Mouse (Mus musculus) common myeloid progenitor, adult 5-6 weeks (primary cell): Measurements from ENCODE around the gene Prrx2. TPM values are rescaled to one million over a fixed set of nuclear protein-coding genes. Genes with fewer than 3 reads are reported as not detected.
A peak's percentile ranks its signal among the peaks of the same experiment; 100 is the strongest.

Source experiments
- ATAC-seq: replicated peaks from 2 replicates; pipeline ENCODE4 v1.8.0; 2016; ENCODE audit warnings: low read depth, mild to moderate bottlenecking, moderate TSS enrichment, inconsistent platforms; ENCODE audit not compliant: poor library complexity, severe bottlenecking
- total RNA-seq: library from RNA; stranded (forward); fragments of 200-1000, 187-1606 nt; gene quantifications from 2 replicates; pipeline ENCODE4 v1.2.3, GENCODE M21; 2017

Prrx2 gene
- total RNA-seq, 1 experiment from 2014 or later, result not detected

- no peak for ATAC-seq
These were observed 12.3 kb upstream of the Prrx2 start for GRCm38 (mm10) chr2:30822460-30822859.

- ATAC-seq, result no peak
These were observed 11.2 kb upstream of the Prrx2 start for GRCm38 (mm10) chr2:30823385-30824153.

- peak; percentile 51 for ATAC-seq
These were observed 7.7 kb upstream of the Prrx2 start for GRCm38 (mm10) chr2:30826825-30827748.

DNA sequence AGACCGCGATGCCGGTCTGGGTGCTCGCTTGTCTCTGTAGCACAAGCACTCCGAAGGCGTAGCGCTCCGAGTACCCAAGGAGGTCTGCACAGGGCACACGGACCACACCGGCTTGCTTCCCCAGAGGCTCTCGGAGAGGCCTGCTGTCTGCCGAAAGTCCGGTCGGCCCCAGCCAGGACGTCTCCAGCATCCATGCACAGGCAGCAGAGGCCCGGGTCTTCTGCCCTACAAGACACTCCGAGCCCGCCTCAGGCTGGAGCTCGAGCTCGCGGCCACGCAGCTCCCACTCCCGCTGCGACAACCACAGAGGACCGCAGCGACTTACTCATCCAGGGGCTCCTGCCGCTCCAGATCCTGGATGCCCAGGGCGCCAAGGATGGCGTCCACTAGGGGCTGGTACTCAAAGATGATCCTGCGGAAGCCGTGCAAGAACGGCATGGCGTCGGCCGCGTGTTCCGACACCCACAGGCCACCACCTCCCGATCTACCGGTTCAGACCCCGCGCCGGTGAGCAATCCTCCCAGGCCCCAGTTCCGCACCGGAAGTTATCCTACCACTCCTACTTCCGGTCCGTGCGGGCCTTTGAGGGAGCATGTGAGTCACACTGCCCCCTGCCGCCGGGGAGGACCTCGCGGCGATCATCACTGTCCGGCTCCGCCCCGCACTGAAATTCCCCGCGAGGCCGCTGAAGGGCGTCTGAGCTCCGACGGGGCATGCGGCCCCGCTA is 6.9 kb upstream of the Prrx2 start:
- peak; percentile 79 for ATAC-seq

DNA sequence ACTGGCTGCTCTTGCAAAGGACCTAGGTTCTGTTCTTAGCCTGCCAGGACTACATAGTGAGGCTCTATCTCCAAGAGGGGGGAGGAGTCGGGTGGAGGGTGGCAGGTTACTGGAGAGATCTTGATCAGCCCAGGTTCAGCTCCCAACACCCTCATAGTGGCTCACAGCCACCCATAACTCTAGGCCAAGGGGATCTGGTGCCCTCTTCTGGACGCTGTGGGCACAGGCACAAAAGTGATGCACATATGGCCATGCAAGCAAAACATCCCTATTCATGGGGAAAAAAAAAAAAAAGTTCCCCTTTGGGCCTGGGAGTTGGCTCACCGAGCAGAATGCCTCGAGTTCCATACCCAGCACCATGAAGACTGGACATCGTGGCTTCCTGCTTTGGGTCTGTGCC is 5.5 kb upstream of the Prrx2 start:
- ATAC-seq, result no peak; the same call in 1 of the 2 replicates

- no peak for ATAC-seq
These were observed 4.4 kb upstream of the Prrx2 start, which contains the start of gene Asb6 for GRCm38 (mm10) chr2:30830283-30830795. Asb6 (minus strand) TSS chr2:30830333.

DNA sequence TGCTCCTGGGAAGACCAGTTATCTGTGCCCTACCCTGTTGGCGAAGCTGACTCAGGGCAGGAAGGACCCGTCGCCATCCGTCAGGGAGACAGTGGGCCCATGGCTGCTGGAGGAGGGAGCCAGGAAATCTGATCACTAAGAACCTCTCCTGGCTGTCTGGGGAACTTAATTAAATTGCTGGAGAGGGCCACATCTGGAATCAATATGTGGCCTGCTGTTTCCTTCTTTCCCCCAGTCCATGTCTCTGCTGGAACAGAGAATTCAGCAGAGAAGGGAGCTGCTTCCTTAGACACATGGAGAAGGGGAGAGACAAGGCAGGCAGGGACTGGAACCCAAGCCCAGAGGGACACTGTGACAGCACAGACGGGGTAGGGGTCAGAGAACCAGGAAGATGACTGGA is 1.1 kb upstream of the Prrx2 start:
- no peak for ATAC-seq

- ATAC-seq, result no peak
These were observed 1.6 kb downstream of the Prrx2 start for GRCm38 (mm10) chr2:30836238-30836990.

GRCm38 (mm10) chr2:30842615-30843014 is 7.8 kb downstream of the Prrx2 start:
- no peak for ATAC-seq

GRCm38 (mm10) chr2:30845152-30846070 is 10.6 kb downstream of the Prrx2 start:
- ATAC-seq, result no peak

GRCm38 (mm10) chr2:30846236-30846635 is 11.5 kb downstream of the Prrx2 start:
- no peak for ATAC-seq

DNA sequence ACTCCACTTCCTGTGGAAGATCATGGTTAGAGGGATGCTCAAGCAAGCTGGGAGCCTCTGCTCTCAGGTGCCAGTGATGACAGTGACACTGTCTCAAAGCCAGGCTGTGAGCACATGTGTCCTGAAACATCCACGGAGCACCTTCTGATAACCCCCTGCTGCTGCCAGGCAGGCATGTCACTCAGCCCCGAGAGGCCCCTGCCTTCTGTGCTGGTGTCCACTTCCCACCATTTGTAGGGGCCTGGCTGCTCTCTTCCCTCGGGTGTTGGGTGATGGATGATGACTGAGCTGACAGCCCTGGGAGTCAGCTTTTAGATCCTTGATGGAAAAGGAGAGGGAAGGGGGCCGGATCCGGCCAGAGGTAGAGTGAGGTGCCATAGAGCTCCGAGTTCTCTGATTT is 12.0 kb downstream of the Prrx2 start:
- no peak for ATAC-seq

DNA sequence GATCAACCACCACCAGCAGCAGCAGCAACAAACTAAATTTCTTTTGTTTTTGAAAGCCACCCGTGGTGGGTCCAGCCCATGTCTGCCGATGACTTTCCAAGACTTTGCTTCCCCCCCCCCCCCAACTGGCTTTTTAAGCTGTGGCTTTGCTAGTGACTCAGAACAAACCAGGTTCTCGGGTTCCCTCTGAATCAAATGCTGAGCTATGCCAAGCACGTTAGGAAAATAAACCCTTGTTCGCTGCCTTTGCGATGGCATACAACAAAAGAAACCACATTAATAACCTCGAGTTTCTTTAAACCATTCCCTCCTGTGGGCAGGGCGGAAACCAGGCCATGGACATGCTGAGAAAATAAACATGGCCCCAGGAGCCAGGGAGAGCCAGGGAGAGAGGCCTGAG is 13.4 kb downstream of the Prrx2 start:
- no peak for ATAC-seq

GRCm38 (mm10) chr2:30850581-30850980 is 15.8 kb downstream of the Prrx2 start:
- no peak for ATAC-seq

GRCm38 (mm10) chr2:30852771-30853313 is 18.1 kb downstream of the Prrx2 start:
- ATAC-seq, result no peak

DNA sequence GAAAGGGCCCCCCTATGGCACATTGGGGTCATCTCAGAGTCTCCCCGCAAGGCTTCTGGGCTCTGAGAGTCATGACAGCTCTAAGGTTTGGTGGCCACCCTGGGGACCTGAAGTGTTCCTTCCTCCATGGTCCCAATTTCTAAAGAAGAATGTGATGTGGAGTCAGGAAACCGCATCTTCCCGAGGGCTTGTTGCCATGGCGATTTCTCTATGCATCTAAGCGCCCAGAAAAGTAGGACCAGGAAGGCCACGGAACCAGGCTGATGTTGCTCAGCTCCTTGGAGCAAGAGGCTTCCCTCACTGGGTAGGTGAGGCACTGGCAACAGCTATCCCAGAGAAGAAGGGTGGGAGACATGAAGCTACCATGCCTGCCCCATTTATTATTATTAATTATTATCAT is 22.3 kb downstream of the Prrx2 start:
- no peak for ATAC-seq

- ATAC-seq, result no peak
These were observed 25.0 kb downstream of the Prrx2 start for GRCm38 (mm10) chr2:30859782-30860181.

DNA sequence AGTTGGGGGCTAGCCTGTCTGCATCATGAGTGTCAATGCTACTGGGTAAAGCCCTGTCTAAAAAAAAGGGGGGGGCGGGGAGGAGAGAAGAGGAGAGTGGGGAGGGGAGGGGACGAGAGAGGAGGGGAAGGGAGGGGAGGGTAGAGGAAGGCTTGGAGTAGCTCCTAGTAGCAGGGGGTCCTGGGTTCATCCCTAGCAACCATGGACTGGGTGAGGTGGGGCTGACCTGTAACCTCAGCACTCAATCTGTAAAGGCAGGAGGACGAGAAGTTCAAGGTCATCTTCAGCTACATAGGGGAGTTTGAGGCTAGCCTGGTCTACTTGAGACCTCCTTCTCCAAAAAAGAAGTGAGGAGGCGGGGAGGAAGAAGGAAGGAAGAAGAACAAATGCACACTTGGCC is 27.3 kb downstream of the Prrx2 start:
- no peak for ATAC-seq
